Mouse (Mus musculus) neural tube, embryonic 11.5 days (tissue): ENCODE results near the gene Arhgef3. TPM values are rescaled to one million over a fixed set of nuclear protein-coding genes. Genes with fewer than 3 reads are reported as not detected.

Source experiments
- ATAC-seq: fragments of 200-750 bp; cut with Nextera tagmentation; 2 replicates; pipeline ENCODE4 v1.8.0; 2017; ENCODE audit warnings: moderate number of reproducible peaks, mild to moderate bottlenecking, moderate TSS enrichment, moderate library complexity; ENCODE audit not compliant: insufficient read depth, low FRiP score, low TSS enrichment
- DNase-seq: peaks from one replicate; pipeline ENCODE4 v3.0.0-alpha.2; 2015; ENCODE audit warnings: low spot score
- H3K27ac ChIP-seq: fragments of 300-500 bp; sonication (generic); 2 replicates; pipeline ENCODE4 v1.5.1; 2014; ENCODE audit warnings: low read depth, mild to moderate bottlenecking, low read length
- H3K27me3 ChIP-seq: fragments of 300-500 bp; sonication (generic); 2 replicates; pipeline ENCODE4 v1.6.1; 2014; ENCODE audit warnings: mild to moderate bottlenecking, low read length, mixed read lengths; ENCODE audit not compliant: control insufficient read depth, insufficient read depth
- H3K36me3 ChIP-seq: fragments of 300-500 bp; sonication (generic); 2 replicates; pipeline ENCODE4 v1.6.1; 2014; ENCODE audit warnings: mild to moderate bottlenecking, low read length, moderate library complexity, mixed read lengths; ENCODE audit not compliant: control insufficient read depth, insufficient read depth
- H3K4me1 ChIP-seq: fragments of 300-500 bp; sonication (generic); 2 replicates; pipeline ENCODE4 v1.6.1; 2014; ENCODE audit warnings: low read length, mixed read lengths; ENCODE audit not compliant: control insufficient read depth, insufficient read depth
- H3K4me2 ChIP-seq: fragments of 300-500 bp; sonication (generic); 2 replicates; pipeline ENCODE4 v1.6.1; 2014; ENCODE audit warnings: low read depth, mild to moderate bottlenecking, moderate library complexity
- H3K4me3 ChIP-seq: fragments of 300-500 bp; sonication (generic); 2 replicates; pipeline ENCODE4 v1.5.1; 2014; ENCODE audit warnings: low read depth, low read length
- H3K9ac ChIP-seq: fragments of 300-500 bp; sonication (generic); 2 replicates; pipeline ENCODE4 v1.6.1; 2014; ENCODE audit warnings: mild to moderate bottlenecking, low read length
- H3K9me3 ChIP-seq: fragments of 300-500 bp; sonication (generic); 2 replicates; pipeline ENCODE4 v1.6.1; 2016; ENCODE audit warnings: low read length; ENCODE audit not compliant: control insufficient read depth
- WGBS: fragments of 180-500 bp; shearing (Covaris S2); extraction: QIAGEN DNeasy Blood & Tissue Kit; methylation state at CpG from one replicate; pipeline ENCODE4 v1.1.7; 2014; 5-methylcytosine and 5-hydroxymethylcytosine counted together
- polyA plus RNA-seq: library from polyadenylated mRNA; unstranded; fragments of >200 nt; fragmentation: Nextera tagmentation; extraction: Ambion mirVana; gene quantifications from 2 replicates; pipeline ENCODE4 v1.2.1, GENCODE M21; 2014

Gene Arhgef3
- polyA plus RNA-seq, 1 experiment from 2014 or later = 5.1 TPM

GRCm38 (mm10) chr14:27342451-27342850, 227.8 kb downstream of the Arhgef3 start:
- no peak overlapping the region for H3K9ac ChIP-seq
- no peaks in the 10 kb centered on the region for H3K9me3 ChIP-seq
- 77% methylated on average over 2 of the region's 2 CpGs for WGBS
- H3K4me3 ChIP-seq = no peak overlapping the region
- H3K27me3 ChIP-seq = no peaks in the 10 kb centered on the region; the same call in 1 of the 2 replicates
- ATAC-seq (no peak), DNase-seq (no peak)
- no peaks in the 10 kb centered on the region for H3K36me3 ChIP-seq
- H3K4me2 ChIP-seq = no peak overlapping the region
- H3K27ac ChIP-seq = no peak overlapping the region
- 0 out of 2 replicates have a peak, but pooled peaks cover 2% of the 10 kb centered on the region for H3K4me1 ChIP-seq

- WGBS = 66% methylated on average over 4 of the region's 4 CpGs
- Histone ChIP-seq H3K4me1 (0 out of 2 replicates have a peak, but pooled peaks cover 2% of the 10 kb centered on the region), H3K9me3 (no peaks in the 10 kb centered on the region), H3K4me2 (no peak overlapping the region), H3K9ac (no peak overlapping the region), H3K4me3 (no peak overlapping the region), H3K27ac (no peak overlapping the region), H3K36me3 (no peaks in the 10 kb centered on the region), H3K27me3 (no peaks in the 10 kb centered on the region)
- ATAC-seq (no peak), DNase-seq (no peak)
These were observed 229.7 kb downstream of the Arhgef3 start for GRCm38 (mm10) chr14:27344250-27344990.

GRCm38 (mm10) chr14:27345051-27345885, 230.6 kb downstream of the Arhgef3 start:
- ATAC-seq = no peak

GRCm38 (mm10) chr14:27347224-27347623, 232.5 kb downstream of the Arhgef3 start:
- Histone ChIP-seq H3K4me3 (no peak overlapping the region), H3K36me3 (no peaks in the 10 kb centered on the region), H3K9ac (no peak overlapping the region), H3K27me3 (no peaks in the 10 kb centered on the region), H3K4me2 (no peak overlapping the region), H3K4me1 (0 out of 2 replicates have a peak, but pooled peaks cover 2% of the 10 kb centered on the region), H3K9me3 (no peaks in the 10 kb centered on the region), H3K27ac (no peak overlapping the region)
- no peak for ATAC-seq
- DNase-seq = no peak
- 44% methylated on average over 3 of the region's 3 CpGs for WGBS

More at GRCm38 (mm10) chr14:27345051-27345885, 230.6 kb downstream of the Arhgef3 start:
- H3K9me3 ChIP-seq = no peaks in the 10 kb centered on the region
- H3K4me3 ChIP-seq = no peak overlapping the region
- WGBS = 84% methylated on average over 7 of the region's 7 CpGs
- H3K36me3 ChIP-seq = no peaks in the 10 kb centered on the region
- H3K4me2 ChIP-seq = no peak overlapping the region
- H3K27me3 ChIP-seq = no peaks in the 10 kb centered on the region
- no peak for DNase-seq
- no peak overlapping the region for H3K27ac ChIP-seq
- 0 out of 2 replicates have a peak, but pooled peaks cover 2% of the 10 kb centered on the region for H3K4me1 ChIP-seq
- H3K9ac ChIP-seq = no peak overlapping the region

GRCm38 (mm10) chr14:27347666-27348065, 233.0 kb downstream of the Arhgef3 start:
- H3K27ac ChIP-seq = no peak overlapping the region
- DNase-seq (no peak), ATAC-seq (no peak)
- H3K4me3 ChIP-seq = no peak overlapping the region
- H3K36me3 ChIP-seq = no peaks in the 10 kb centered on the region
- no peaks in the 10 kb centered on the region for H3K9me3 ChIP-seq
- 58% methylated on average over 5 of the region's 5 CpGs for WGBS
- no peak overlapping the region for H3K4me2 ChIP-seq
- H3K4me1 ChIP-seq = 0 out of 2 replicates have a peak, but pooled peaks cover 2% of the 10 kb centered on the region
- H3K9ac ChIP-seq = no peak overlapping the region
- H3K27me3 ChIP-seq = no peaks in the 10 kb centered on the region

- no peak overlapping the region for H3K4me3 ChIP-seq
- H3K36me3 ChIP-seq = no peaks in the 10 kb centered on the region
- H3K4me2 ChIP-seq = no peak overlapping the region
- WGBS = 87% methylated on average over 2 of the region's 2 CpGs
- H3K27me3 ChIP-seq = no peaks in the 10 kb centered on the region
- no peak overlapping the region for H3K27ac ChIP-seq
- no peak for ATAC-seq
- H3K4me1 ChIP-seq = 0 out of 2 replicates have a peak, but pooled peaks cover 2% of the 10 kb centered on the region
- no peak overlapping the region for H3K9ac ChIP-seq
- DNase-seq = no peak
- H3K9me3 ChIP-seq = no peaks in the 10 kb centered on the region
These were observed 233.4 kb downstream of the Arhgef3 start for GRCm38 (mm10) chr14:27348088-27348487.

GRCm38 (mm10) chr14:27348656-27349055, 234.0 kb downstream of the Arhgef3 start:
- H3K9ac ChIP-seq = no peak overlapping the region
- WGBS = 95% methylated on average over 4 of the region's 4 CpGs
- no peak overlapping the region for H3K4me2 ChIP-seq
- H3K4me3 ChIP-seq = no peak overlapping the region
- H3K4me1 ChIP-seq = 0 out of 2 replicates have a peak, but pooled peaks cover 2% of the 10 kb centered on the region
- H3K27ac ChIP-seq = no peak overlapping the region
- no peaks in the 10 kb centered on the region for H3K36me3 ChIP-seq
- H3K27me3 ChIP-seq = no peaks in the 10 kb centered on the region
- H3K9me3 ChIP-seq = no peaks in the 10 kb centered on the region
- ATAC-seq (no peak), DNase-seq (no peak)

- Histone ChIP-seq H3K4me3 (no peak overlapping the region), H3K4me1 (0 out of 2 replicates have a peak, but pooled peaks cover 2% of the 10 kb centered on the region), H3K27ac (no peak overlapping the region), H3K27me3 (no peaks in the 10 kb centered on the region), H3K4me2 (no peak overlapping the region), H3K9ac (no peak overlapping the region), H3K36me3 (no peaks in the 10 kb centered on the region), H3K9me3 (no peaks in the 10 kb centered on the region)
- ATAC-seq = no peak
- DNase-seq = no peak
- 92% methylated on average over 3 of the region's 3 CpGs for WGBS
These were observed 234.4 kb downstream of the Arhgef3 start for GRCm38 (mm10) chr14:27349120-27349519.
